Mouse (Mus musculus) brown adipose tissue, adult 24 weeks (tissue): ENCODE measurements around the gene Cd3eap. TPM values are rescaled to one million over a fixed set of nuclear protein-coding genes. Genes with fewer than 3 reads are reported as not detected.
A peak's percentile ranks its signal among the peaks of the same experiment; 100 is the strongest.

Experiments
- H3K27ac ChIP-seq: fragments of 200-500 bp; replicated peaks from 2 replicates; pipeline ENCODE4 v1.5.1; 2012; ENCODE audit warnings: low read depth, mild to moderate bottlenecking, low read length
- H3K4me1 ChIP-seq: fragments of 200-500 bp; 2 replicates; pipeline ENCODE4 v1.6.1; 2012; ENCODE audit warnings: low read length, mixed read lengths; ENCODE audit not compliant: control insufficient read depth, insufficient read depth, insufficient read length
- H3K4me3 ChIP-seq: fragments of 200-500 bp; 2 replicates; pipeline ENCODE4 v1.5.1; 2012; ENCODE audit warnings: low read depth, mild to moderate bottlenecking, low read length, moderate library complexity; ENCODE audit not compliant: insufficient read depth
- polyA plus RNA-seq: library from polyadenylated mRNA; stranded (reverse); fragments of >200 nt; gene quantifications from 2 replicates; pipeline ENCODE4 v1.2.4, GENCODE M21; 2012; ENCODE audit not compliant: missing spikeins, insufficient read depth, insufficient read length

Cd3eap gene
- polyA plus RNA-seq, 1 experiment, result 5.5 TPM

DNA sequence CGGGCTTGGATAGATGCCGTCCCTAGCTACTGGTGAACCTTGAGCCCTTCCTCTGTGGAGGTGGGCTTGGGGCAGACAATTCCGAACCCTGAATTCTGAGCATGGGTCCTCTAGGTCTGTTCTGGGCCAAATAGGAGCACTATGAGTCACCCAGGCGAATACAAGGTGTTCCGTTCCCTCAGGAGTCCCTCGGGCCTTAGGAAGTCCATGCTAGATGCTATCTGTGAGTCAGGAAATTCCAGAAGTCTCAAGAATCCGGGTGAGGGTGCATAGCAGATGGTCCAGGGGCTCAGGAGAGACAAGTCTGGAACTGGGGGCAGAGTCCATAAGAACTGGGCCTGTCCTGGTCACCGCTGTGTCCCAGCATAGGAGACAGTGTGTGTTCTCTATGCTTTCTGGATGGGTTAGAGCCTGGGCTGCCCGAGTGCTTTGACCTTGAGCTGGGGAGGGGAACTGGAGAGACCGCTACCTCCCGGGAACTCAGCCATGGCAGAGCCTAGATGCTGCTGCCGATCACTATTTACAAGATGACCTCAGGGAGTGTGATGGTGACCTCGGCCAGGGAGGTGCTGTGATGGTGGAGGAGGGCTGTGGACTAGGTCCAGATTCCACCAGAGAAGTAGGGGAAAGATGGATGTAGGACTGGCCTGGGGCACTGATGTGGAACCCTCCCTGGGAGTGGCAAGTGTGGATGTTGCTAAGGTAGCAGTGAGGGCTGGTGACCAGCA lies 9.9 kb downstream of the Cd3eap start:
- peak overlapping the region; percentile 100 for H3K27ac ChIP-seq
- H3K4me1 ChIP-seq, result peaks cover 12% of the 10 kb centered on the region
- peak overlapping the region; percentile 63 for H3K4me3 ChIP-seq

DNA sequence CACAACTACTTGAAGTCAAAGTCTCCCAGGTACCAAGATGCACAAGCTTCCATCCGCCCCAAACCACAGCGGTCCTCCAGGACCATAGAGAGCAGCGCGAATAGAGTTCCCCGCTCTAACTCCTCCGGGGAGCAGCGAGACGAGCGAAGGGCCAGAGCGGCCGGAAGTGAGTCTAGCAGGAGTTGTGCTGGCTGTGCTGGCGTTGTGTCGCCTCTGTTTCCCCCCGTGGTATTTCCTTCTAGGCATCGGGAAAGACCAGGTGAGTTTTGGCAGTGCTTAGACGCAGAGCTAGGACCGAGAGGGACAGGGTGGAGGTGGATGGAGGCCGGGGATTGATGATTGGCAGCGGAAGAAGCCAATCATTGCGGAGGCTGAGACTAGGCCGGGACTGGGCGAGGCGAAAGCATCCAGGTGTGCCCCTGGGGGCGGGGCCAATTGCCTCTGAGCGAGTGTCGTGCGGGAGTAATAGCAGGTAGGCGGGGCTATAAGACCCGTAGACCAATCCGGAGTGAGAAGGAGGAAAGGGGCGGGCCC lies 14.3 kb downstream of the Cd3eap start:
- Histone ChIP-seq H3K27ac (peak overlapping the region; percentile 97), H3K4me3 (peak overlapping the region; percentile 94), H3K4me1 (peaks cover 9% of the 10 kb centered on the region)

DNA sequence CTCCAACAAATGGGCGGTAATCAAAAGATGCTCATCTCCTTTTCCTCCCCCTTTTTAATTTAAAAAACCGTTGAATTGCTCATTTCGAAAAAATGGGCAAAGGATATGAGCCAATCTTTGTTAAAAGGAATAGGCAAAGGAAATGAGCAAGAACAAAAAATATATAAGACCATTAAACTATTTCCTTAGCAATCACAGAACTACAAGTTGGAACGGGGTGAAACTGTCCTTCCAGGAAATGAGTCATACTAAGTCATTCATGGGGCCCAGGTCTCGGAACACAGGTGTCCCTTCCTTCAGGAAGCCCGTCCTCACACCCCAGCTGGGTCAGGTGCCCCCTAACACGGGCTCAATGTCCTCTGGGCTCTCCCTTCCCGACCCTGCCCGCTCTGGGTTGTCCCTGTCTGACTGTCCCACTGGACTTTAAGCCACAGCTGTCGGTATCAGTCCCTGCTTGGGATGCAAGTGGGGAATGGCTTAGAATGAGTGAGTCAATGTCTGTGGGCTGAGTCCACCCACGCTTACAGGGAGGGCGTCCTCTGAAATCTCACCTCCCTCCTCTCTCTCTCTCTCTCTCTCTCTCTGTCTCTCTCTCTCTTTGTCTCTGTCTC lies 14.9 kb downstream of the Cd3eap start, which contains the start of gene Ercc1:
Gene Ercc1, plus strand, starts transcription at position 542 of the 611 bp plus-strand sequence.
- Histone ChIP-seq H3K27ac (peak within 1 kb of the TSS; percentile 97), H3K4me3 (peak within 1 kb of the TSS; percentile 94), H3K4me1 (peaks cover 9% of the 10 kb centered on the region)

DNA sequence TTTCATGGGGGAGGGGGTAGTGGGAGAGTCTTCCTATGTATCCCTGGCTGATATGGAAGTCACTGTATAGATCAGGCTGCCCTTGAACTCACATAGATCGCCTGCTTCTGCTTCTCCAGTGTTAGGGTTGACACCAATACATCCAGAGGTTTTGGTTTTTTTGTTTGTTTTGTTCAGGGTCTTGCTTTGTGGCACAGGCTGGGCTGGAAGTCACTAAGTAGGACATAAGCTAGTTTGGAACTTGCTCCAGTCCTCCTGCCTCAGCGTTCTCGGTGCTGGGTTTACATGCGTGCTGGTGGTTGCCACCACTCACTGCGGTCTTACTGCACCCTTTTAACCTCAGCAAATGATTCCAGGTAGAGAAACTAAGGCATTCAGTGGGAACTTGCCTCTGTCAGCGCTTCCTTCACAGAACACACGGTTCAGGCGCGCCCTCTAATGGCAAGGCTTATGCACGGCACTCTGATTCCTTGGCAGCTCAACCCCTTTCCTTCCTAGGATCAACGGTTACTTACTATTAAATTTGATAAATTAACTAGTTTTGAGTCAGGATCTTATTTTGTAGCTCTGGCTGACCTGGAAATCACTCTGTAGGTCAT lies 16.0 kb downstream of the Cd3eap start:
- H3K4me3 ChIP-seq, result no peak overlapping the region
- peaks cover 8% of the 10 kb centered on the region for H3K4me1 ChIP-seq
- H3K27ac ChIP-seq, result peak overlapping the region; percentile 84

DNA sequence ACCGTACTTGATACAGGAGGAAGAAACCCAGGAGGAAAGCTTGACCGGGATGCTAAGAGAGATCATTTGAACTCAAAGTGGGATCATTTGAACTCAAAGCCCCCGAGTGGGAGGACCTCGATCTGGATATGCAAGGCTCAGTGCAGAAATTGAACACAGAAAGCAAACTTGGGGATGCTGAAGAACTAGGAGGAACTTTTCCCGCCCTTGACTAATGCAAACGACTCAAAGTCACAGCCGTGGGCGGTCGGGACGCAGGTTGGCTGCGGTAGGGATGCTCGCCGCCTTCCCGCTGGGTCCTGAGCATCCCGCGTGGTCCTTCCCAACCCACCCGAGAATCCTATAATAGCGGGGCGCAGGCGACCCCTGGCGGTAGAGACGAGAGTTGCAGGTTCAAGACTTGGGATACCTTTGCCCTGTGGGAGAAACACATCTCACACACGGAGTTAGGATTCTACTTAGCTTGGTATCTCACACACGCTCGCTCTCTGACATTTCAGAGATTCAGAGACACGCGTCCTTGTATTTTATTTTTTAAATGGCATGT lies 16.7 kb downstream of the Cd3eap start:
- Histone ChIP-seq H3K4me1 (peaks cover 5% of the 10 kb centered on the region; the same call in 1 of the 2 replicates), H3K4me3 (peak overlapping the region; percentile 51), H3K27ac (no peak overlapping the region)

- Histone ChIP-seq H3K27ac (no peak overlapping the region), H3K4me3 (peak overlapping the region; percentile 51), H3K4me1 (peaks cover 5% of the 10 kb centered on the region; the same call in 1 of the 2 replicates)
These were observed 17.4 kb downstream of the Cd3eap start for GRCm38 (mm10) chr7:19341761-19342409.

- H3K4me1 ChIP-seq, result peaks cover 5% of the 10 kb centered on the region; the same call in 1 of the 2 replicates
- H3K27ac ChIP-seq, result no peak overlapping the region
- H3K4me3 ChIP-seq, result no peak overlapping the region
These were observed 18.0 kb downstream of the Cd3eap start for GRCm38 (mm10) chr7:19341250-19341649.

GRCm38 (mm10) chr7:19338596-19338995 lies 20.7 kb downstream of the Cd3eap start:
- Histone ChIP-seq H3K4me3 (no peak overlapping the region), H3K27ac (peak overlapping the region; percentile 25), H3K4me1 (peaks cover 2% of the 10 kb centered on the region; the same call in 1 of the 2 replicates)

- Histone ChIP-seq H3K4me1 (peaks cover 2% of the 10 kb centered on the region; the same call in 1 of the 2 replicates), H3K27ac (peak overlapping the region; percentile 25), H3K4me3 (no peak overlapping the region)
These were observed 21.2 kb downstream of the Cd3eap start for GRCm38 (mm10) chr7:19338060-19338459.

DNA sequence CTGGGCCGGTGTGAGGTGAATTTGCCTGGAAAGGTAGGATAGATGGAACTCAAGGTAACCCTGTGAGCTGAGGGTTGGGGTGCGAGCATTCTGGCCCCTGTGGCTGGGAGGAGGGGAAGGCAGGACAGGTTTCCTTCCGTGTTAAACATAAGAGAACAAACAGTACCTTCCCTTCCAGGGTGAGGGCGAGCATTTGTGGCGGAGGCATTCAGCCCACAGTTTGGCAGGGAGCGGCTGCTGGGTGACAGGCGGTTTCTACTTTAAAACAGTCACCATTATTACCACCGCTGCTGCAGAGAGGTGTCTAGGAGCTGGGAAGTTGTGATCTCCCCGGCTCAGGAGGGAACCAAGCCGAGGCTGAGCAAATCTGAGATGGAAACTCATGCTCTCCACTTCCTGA lies 22.2 kb downstream of the Cd3eap start:
- no peak overlapping the region for H3K27ac ChIP-seq
- peaks cover 2% of the 10 kb centered on the region; the same call in 1 of the 2 replicates for H3K4me1 ChIP-seq
- H3K4me3 ChIP-seq, result no peak overlapping the region

GRCm38 (mm10) chr7:19335583-19335982 lies 23.7 kb downstream of the Cd3eap start:
- H3K4me3 ChIP-seq, result no peak overlapping the region
- peaks cover 2% of the 10 kb centered on the region; the same call in 1 of the 2 replicates for H3K4me1 ChIP-seq
- H3K27ac ChIP-seq, result no peak overlapping the region

DNA sequence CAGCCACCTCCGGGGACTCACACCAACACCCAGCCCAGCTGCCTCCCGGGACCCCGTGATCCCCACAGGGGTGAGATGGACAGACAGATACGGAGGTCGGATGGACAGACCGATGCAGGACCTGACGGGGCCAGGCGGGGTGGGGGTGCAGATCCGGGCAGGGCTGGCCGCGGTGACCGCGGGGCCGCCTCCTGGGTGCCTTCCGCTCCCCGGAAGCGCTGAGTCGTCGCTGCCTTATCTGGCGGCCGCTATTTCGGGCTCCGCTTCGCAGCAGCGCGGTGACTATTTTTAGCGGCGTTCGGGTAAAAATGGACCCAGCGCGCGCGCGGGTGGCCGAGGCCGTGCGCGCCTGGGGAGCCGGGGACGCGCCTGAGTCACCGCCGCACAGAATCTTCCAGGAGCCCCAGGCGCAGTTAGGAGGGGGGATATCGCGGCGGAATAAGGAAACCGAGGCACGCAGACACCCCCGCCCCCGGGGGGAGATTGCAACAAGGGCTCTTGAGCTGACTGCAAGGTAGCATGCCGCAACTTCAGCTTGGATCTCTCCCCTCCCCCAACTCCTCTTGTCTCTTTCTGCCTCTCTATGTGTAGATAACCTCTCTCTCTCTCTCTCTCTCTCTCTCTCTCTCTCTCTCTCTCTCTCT lies 26.5 kb downstream of the Cd3eap start:
- peak overlapping the region; percentile 75 for H3K27ac ChIP-seq
- peak overlapping the region; percentile 91 for H3K4me3 ChIP-seq
- H3K4me1 ChIP-seq, result peaks cover 2% of the 10 kb centered on the region; the same call in 1 of the 2 replicates

GRCm38 (mm10) chr7:19331910-19332309 lies 27.4 kb downstream of the Cd3eap start:
- Histone ChIP-seq H3K27ac (no peak overlapping the region), H3K4me3 (no peak overlapping the region), H3K4me1 (peaks cover 2% of the 10 kb centered on the region; the same call in 1 of the 2 replicates)

DNA sequence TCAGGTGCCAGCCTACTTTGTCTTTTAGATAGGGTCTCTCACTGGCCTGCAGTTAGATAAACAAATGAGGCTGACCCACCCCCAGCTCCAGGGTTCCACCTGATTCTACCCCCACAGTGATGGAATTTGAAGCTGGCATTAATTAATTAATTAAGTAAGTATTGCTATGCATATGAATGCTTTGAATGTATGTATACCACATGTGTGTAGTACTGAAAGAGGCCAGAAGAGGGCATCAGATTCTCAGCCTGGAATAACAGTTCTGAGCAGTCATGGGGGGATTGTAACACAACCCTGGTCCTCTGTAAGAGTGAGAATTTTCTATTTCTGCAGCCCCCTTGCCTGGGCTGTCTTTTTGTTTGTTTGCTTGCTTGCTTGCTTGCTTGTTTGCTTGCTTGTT lies 30.9 kb downstream of the Cd3eap start:
- Histone ChIP-seq H3K27ac (no peak overlapping the region), H3K4me1 (no peaks in the 10 kb centered on the region), H3K4me3 (no peak overlapping the region)
